Mouse (Mus musculus) bone marrow, adult 2 months (tissue): ENCODE measurements around the gene Mov10l1. TPM values are rescaled to one million over a fixed set of nuclear protein-coding genes. Genes with fewer than 3 reads are reported as not detected.
A peak's percentile ranks its signal among the peaks of the same experiment; 100 is the strongest.

Experiments used
- H3K27ac ChIP-seq: fragments of 200-500 bp; 2 replicates; pipeline ENCODE4 v1.5.1; 2012; ENCODE audit warnings: low read depth, mild to moderate bottlenecking, control low read depth, inconsistent platforms, low read length; ENCODE audit not compliant: control insufficient read depth, poor library complexity, insufficient read depth
- H3K4me1 ChIP-seq: fragments of 200-500 bp; 2 replicates; pipeline ENCODE4 v1.6.1; 2011; ENCODE audit warnings: low read length; ENCODE audit not compliant: control insufficient read depth, insufficient read depth
- H3K4me3 ChIP-seq: fragments of 200-500 bp; replicated peaks from 2 replicates; pipeline ENCODE3; 2011; ENCODE audit warnings: mild to moderate bottlenecking, low read depth, low read length, control low read depth; ENCODE audit not compliant: control insufficient read depth
- CTCF ChIP-seq: fragments of 200-500 bp; IDR thresholded peaks from 2 replicates; pipeline ENCODE4 v1.5.1; 2011; ENCODE audit warnings: low read length, control low read depth; ENCODE audit not compliant: control insufficient read depth, insufficient read depth
- POLR2A ChIP-seq: fragments of 200-500 bp; IDR thresholded peaks from 2 replicates; pipeline ENCODE4 v1.6.1; 2011; ENCODE audit warnings: low read depth, mild to moderate bottlenecking, control low read depth, low read length, borderline replicate concordance; ENCODE audit not compliant: control insufficient read depth
- WGBS: fragments of 180-500 bp; shearing (Covaris S2); methylation state at CpG from one replicate; pipeline ENCODE4 v1.1.7; 2018; 5-methylcytosine and 5-hydroxymethylcytosine counted together
- polyA plus RNA-seq: library from polyadenylated mRNA; stranded (reverse); fragments of >200 nt; gene quantifications from 2 replicates; pipeline ENCODE4 v1.2.4, GENCODE M21; 2011; ENCODE audit warnings: low replicate concordance; ENCODE audit not compliant: missing spikeins, insufficient read depth, insufficient read length

Gene Mov10l1
- polyA plus RNA-seq, 1 experiment = not detected

DNA sequence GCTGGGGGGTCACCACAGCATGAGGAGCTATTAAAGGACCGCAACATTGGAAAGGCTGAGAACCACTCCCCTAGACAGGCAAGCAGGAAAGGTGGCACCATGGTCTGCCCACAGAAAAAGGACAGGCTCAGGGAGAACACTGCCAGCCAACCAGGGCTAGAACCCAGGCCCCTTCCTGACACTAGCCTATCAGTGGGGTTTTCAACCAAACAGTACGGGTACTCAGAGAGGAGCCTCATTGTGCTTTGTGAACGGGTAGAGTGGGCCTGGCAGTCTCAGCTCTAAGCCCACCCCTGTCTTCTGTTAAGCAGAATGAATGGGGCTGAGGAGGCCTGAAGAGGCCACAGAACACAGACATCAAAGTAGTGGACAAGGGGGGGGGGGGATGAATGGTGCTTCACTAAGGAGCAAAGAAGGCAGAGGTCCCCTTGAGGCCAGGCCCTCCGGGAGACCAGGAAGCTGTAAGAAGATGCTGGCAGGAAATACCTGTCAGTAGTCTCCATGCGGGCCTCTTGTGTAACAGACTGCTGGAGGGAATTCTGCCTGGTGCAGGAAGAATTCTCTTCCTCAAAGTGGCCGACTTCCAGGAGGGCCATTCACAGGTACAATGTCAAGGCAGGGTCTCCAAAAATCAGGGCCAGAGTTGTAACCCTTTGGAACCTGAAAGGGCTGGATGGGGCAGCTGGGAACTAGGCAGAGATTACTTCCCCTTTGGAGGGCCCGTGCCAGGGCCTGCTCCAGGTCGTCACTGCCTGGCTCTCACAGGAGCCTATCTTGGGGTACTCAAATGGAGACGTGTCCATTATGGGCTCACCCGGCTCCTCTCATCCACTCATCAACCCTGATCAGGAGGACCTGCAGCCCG, 92.1 kb downstream of the Mov10l1 start, which contains the start of gene Trabd:
Gene Trabd, plus strand, starts transcription at position 512 of the 865 bp plus-strand sequence.
- Histone ChIP-seq H3K4me3 (peak within 1 kb of the TSS; percentile 91), H3K27ac (peak within 1 kb of the TSS; percentile 93), H3K4me1 (peaks cover 5% of the 10 kb centered on the region; the same call in 1 of the 2 replicates)
- TF ChIP-seq POLR2A (no peak), CTCF (no peak)
- 19% methylated on average over 11 of the region's 11 CpGs for WGBS

DNA sequence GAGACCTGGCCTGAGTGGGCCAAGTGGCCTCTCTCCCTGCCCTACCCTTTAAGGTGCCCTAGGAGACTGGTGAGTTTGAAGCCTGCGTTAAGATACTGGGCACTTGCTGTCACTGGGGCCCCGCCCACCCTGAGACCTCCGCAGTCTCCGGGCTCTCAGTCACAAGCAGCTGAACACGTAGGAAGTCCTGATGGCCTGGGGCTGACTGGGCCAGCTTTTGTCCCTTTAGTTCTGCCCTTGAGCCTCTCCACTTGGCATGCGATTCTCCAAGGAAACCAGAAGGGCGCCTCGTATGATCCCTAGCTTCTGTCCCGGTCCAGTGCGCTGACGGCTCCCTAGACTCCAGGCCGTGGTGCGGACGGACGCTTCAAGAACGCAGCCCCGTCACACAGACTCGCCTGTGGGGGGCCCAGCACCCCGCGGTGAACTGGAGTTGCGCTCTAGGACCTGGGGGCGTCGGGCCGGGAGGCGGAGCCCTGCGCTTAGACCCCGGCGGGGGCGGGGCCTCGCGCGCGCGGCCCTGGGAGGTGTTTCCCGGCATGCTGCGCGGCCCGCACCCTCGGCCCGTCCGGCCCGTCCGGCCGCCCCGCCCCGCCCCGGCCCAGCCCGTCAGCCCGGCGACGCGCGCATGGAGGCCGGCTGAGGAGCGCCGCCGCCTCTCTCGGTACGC, 92.9 kb downstream of the Mov10l1 start:
- peaks cover 5% of the 10 kb centered on the region; the same call in 1 of the 2 replicates for H3K4me1 ChIP-seq
- WGBS = under 1% methylated on average over 59 of the region's 59 CpGs
- peak overlapping the region; percentile 93 for H3K27ac ChIP-seq
- peak overlapping the region; percentile 91 for H3K4me3 ChIP-seq
- peak; percentile 57; the same call in 1 of the 2 replicates for TF ChIP-seq POLR2A
- peak; percentile 20; the same call in 1 of the 2 replicates for TF ChIP-seq CTCF

DNA sequence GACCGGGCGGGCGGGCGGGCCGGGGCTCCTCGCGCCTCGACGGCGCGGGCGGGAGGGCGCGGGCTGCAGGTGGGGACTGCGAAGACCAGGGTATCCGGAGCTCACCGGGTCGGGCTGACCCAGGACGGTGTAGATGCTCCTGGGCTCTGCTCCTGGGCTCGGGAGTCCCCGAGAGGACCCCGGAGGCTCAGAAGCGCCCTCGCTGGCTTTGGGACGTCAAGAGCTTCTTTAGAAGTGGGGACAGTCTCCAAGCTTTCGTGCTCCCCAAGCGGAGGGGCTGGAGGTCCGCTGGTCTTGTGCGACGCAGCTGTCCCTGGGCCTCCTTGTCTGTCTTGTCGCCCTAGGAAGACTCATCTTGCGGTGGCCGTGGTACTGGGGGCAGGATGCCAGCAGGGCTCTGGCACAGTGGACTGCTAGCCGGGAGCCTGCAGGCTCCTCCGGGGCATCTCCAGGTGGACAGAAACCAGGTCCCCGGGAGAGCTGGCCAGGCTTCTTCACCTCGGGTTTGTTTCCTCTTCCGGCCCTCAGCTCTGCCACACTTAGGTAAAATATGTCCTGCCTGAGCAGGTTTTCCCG, 93.5 kb downstream of the Mov10l1 start:
- TF ChIP-seq POLR2A = no peak
- no peak for TF ChIP-seq CTCF
- Histone ChIP-seq H3K27ac (peak overlapping the region; percentile 81), H3K4me3 (peak overlapping the region; percentile 75), H3K4me1 (peaks cover 5% of the 10 kb centered on the region; the same call in 1 of the 2 replicates)
- 1% methylated on average over 39 of the region's 39 CpGs for WGBS

DNA sequence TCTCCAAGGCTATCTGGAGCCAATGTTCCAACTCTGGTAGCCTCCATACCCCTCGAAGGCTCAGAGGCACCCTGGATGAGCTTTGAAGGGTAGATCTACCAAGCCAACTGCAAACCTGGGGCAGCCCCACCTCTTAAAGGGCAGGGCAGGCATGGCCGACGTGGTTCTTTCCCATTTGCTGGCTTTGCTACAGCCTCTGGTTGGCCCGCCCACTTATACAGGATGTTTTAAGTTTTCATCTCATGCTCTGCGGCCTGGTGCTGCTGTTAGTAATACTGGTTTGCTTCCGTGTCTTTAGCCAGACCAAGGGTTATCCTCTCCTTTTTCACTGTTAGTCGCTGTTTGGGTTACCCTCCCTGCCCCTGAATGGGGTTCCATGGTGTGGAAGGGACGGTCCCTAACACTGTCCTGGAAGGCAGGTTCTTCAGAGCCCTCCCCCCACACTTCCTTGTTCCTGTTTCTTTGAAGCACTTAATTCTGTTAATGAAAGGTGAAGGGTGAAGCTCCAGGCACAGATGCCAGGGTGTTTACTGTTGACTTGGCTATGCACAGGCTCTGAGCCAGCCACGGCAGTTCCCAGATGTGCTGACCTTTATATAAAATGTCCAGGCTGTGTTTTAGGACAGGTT, 95.6 kb downstream of the Mov10l1 start:
- TF ChIP-seq POLR2A (no peak), CTCF (no peak)
- peaks cover 5% of the 10 kb centered on the region; the same call in 1 of the 2 replicates for H3K4me1 ChIP-seq
- H3K27ac ChIP-seq = peak overlapping the region; percentile 67
- WGBS = 4% methylated on average over 9 of the region's 9 CpGs
- H3K4me3 ChIP-seq = peak overlapping the region; percentile 69

DNA sequence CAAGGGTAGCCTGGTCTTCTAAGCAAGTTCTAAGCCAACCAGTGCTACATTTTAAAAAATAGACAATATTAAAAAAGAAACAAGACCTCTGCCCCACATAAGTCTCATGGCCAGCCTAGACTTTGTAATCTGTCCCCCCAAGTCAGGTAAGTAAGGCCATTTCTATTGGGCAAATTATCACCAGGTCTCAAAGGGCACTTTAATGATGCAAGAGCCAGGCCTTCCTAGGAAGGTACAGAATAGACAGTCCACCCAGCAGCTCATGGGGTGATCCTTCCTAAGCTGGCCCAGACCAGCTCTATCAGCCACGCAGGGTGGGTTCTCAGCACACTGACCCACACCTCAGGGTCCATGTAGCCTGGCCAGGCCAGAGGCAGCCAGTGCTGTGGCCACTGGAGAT, 101.2 kb downstream of the Mov10l1 start:
- Histone ChIP-seq H3K4me1 (no peaks in the 10 kb centered on the region; the same call in 1 of the 2 replicates), H3K27ac (no peak overlapping the region), H3K4me3 (no peak overlapping the region)
- TF ChIP-seq POLR2A (no peak), CTCF (no peak)
- 97% methylated on average over 1 of the region's 1 CpGs for WGBS

DNA sequence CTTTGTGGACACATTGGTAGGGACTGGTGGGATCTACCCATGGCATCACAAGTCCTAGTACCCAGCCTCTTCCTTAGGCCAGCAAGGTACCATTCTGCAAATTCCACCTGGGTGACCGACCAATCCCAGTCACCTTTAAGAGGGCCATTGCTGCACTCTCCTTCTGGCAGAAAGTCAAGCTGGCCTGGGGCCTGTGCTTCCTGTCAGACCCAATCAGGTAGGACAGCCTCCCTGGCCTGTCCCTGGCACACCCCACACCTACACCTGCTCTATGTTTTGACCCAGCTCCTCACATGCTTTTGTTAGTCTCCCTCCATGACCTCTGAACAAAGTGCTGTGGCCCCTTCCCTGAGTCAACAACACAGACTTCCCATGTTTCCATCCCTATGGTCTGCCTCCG, 102.1 kb downstream of the Mov10l1 start:
- TF ChIP-seq CTCF (no peak), POLR2A (no peak)
- H3K4me1 ChIP-seq = no peaks in the 10 kb centered on the region; the same call in 1 of the 2 replicates
- no peak overlapping the region for H3K27ac ChIP-seq
- 88% methylated on average over 2 of the region's 2 CpGs for WGBS
- H3K4me3 ChIP-seq = no peak overlapping the region

DNA sequence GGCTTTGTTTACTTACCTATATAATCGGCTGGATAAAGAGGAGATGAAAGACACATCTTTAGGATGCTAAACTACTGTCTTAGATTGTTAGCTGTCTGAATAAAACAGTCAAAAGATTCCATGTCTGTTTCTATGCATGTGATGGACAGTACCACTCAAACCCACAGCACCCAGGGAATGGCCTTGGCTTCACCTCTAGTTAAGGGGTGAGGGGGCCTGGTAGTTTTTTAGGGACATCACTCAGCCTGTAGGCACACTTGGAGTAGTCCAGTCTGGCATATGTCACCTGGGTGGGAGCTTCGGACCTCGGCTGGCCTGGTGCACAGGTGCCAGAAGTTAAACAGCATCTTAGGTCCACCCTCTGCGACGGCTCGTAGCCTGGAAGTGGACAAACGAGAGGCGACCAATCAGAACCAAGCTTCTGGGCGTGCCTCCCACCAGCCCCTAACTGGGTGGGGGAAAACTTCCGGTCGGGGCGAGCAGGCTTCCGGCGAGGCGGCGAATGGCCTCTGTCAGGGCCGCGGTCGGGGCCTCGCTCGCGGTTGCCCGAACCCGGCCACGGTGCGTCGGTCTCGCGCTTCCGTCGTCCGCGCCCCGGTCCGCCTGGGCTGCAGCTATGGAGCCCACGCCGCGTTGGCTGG, 106.0 kb downstream of the Mov10l1 start, which contains the start of gene Selenoo:
Gene Selenoo, plus strand, starts transcription at position 478 of the 641 bp plus-strand sequence.
- peak within 1 kb of the TSS; percentile 92 for H3K27ac ChIP-seq
- H3K4me1 ChIP-seq = peaks cover 3% of the 10 kb centered on the region; the same call in 1 of the 2 replicates
- 2% methylated on average over 38 of the region's 38 CpGs for WGBS
- H3K4me3 ChIP-seq = peak within 1 kb of the TSS; percentile 89
- TF ChIP-seq CTCF (no peak), POLR2A (peak; percentile 82; the same call in 1 of the 2 replicates)
